Mouse (Mus musculus): ENCODE measurements around the gene Olfr1496.

- 0 out of 2 replicates have a peak, but pooled peaks have one; percentile 2 for TF ChIP-seq CTCF (IDR thresholded peaks at IDR 0.05; ENCODE audit: extremely low read depth, insufficient read depth, low read length)
- no peak for TF ChIP-seq POLR2A (IDR thresholded peaks at IDR 0.05; ENCODE audit: extremely low read depth, insufficient read depth, low read length)
These were observed 35.1 kb downstream of the Olfr1496 start for GRCm38 (mm10) chr19:13812823-13813222.

Measured in cortical plate, adult 2 months (tissue).